Mouse (Mus musculus): ENCODE data around the gene 4930519G04Rik. TPM values are rescaled to one million over a fixed set of nuclear protein-coding genes. Genes with fewer than 3 reads are reported as not detected.
"Not testable (repeated sequence)": the region's sequence is repeated elsewhere in the genome, so short reads cannot be mapped to it uniquely, and the experiment has no call there.

The 4930519G04Rik gene
- not detected in 2 replicates for polyA plus RNA-seq (2015; fragmentation: Nextera tagmentation; extraction: Ambion mirVana)

DNA sequence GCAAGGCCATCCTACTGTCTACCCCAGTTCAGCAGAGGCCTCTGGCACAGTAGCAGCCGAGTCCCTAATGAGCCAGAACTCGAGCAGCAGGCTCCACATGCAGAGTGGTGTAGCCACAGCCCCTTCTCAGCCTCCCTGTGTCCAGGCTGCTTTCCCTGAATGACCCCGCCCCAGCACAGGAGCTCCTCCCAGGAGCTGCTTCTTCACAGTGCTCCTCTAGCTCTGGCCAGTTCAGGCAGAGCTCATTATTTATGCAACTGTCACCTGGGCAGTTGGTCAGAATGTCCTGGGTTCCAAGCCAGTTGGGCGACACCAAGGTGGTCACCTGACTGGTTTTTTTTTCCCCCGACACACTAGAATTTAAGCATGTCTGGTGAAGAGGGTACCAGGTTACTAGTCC, at the start of gene 4930519G04Rik:
Gene 4930519G04Rik, plus strand, starts transcription at position 301 of the 400 bp plus-strand sequence.
- H3K4me3 ChIP-seq; H3K36me3 ChIP-seq; ATAC-seq (ENCODE audit: low FRiP score, low read depth); H3K9ac ChIP-seq; H3K4me1 ChIP-seq; H3K27ac ChIP-seq; H3K4me2 ChIP-seq (replicated peaks); H3K9me3 ChIP-seq: not testable (repeated sequence)
- H3K27me3 ChIP-seq: peaks cover 18% of the 10 kb centered on the region
- 71% methylated on average over 3 of the region's 5 CpGs for WGBS

DNA sequence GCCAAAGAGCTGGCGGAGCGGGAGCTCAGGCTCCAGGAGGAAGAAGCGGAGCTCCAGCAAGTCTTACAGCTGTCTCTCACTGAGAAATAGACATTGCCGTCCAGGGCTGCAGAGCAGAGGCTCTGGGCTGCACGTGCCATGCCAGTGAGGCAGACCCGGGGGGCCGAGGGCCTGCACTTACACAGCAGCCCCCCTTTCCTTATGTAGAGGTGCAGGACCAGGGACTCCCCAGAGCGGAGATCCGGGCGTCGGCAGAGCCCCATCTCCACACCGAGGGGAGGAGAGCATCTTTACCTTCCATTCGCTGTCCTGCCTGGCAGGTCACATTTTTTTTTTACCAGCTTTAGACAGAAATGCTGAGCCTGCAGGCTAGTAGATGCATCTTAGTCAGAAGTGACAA, 49.1 kb upstream of the 4930519G04Rik start:
- ATAC-seq (ENCODE audit: low FRiP score, low read depth): no peak
- no peak overlapping the region for H3K4me2 ChIP-seq (replicated peaks)
- no peak overlapping the region for H3K9ac ChIP-seq
- H3K27ac ChIP-seq: no peak overlapping the region
- H3K9me3 ChIP-seq: no peaks in the 10 kb centered on the region
- 85% methylated on average over 13 of the region's 13 CpGs for WGBS
- no peak overlapping the region for H3K4me3 ChIP-seq
- peaks cover 31% of the 10 kb centered on the region for H3K4me1 ChIP-seq
- H3K27me3 ChIP-seq: no peaks in the 10 kb centered on the region
- peaks cover 87% of the 10 kb centered on the region for H3K36me3 ChIP-seq

DNA sequence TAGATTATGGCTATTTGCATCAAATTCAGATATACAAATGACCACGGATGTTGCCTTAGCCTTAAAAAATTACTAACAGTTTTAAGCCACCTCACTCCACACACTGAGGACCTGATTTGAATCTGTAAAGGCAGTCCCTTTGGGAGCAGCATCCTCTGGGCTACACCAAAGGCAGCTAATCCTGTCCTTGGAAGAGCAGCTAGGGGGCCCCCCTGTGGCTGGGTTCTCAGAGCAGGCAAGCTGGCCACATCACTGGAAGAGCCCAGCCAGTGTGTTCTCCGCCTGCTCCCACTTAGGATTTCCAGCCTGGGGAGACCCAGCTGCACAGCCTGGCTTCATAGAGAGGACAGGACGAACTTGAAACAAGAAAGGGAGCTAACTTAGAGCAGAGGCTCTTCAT, 48.5 kb upstream of the 4930519G04Rik start:
- ATAC-seq (ENCODE audit: low FRiP score, low read depth): no peak
- WGBS: 46% methylated on average over 3 of the region's 3 CpGs
- Histone ChIP-seq H3K4me1 (peaks cover 35% of the 10 kb centered on the region), H3K4me3 (no peak overlapping the region), H3K9me3 (no peaks in the 10 kb centered on the region), H3K9ac (no peak overlapping the region), H3K27me3 (no peaks in the 10 kb centered on the region), H3K4me2 (replicated peaks) (no peak overlapping the region), H3K36me3 (peaks cover 86% of the 10 kb centered on the region), H3K27ac (no peak overlapping the region)

DNA sequence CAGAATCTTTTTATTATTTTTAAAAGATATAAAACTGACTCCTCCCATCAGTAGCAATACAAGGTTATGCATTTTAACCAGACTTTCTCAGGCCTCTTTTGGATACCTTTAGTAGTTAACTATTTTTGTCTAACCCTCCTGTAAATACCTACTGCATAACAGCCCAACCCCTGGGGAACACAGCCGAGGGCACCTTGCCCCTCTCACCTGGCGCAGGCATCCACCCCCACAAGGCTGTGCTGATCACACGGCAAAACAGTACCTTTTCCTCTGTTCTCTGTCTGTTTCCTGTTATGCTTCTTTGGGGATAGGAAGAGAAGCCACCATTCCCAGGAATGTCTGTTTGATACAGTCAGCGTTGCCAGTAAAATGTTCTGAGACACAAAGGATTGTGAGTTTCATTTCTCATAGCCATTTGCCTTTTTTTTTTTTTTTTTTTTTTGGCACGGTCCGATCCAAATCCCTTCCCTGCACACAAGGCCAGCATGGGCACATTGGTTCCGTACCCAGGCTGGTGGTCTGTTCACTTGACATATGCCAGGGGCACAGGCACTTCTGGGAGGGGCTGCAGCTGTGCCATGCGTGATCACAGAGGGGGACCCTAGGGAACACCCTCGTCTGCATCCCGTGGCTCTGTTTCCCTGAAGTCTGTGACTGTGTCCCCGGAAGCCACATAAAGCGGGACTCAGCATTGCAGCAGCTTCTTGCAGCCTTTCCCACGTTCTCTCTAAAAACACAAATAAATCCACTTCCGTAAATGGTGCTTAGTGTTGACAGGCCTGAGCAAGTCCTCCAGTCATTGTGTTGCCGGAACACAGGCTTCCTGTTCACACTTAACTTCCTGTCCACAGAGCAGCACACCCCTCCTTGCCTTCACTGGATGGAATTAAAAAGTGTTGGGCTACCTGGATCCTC, 47.8 kb upstream of the 4930519G04Rik start:
- peak overlapping the region; percentile 65; the same call in 1 of the 2 replicates for H3K27ac ChIP-seq
- H3K4me2 ChIP-seq (replicated peaks): 0 out of 2 replicates have a peak overlapping the region, but pooled peaks have one; percentile 11
- no peak overlapping the region for H3K9ac ChIP-seq
- peaks cover 82% of the 10 kb centered on the region for H3K36me3 ChIP-seq
- WGBS: 70% methylated on average over 15 of the region's 15 CpGs
- peaks cover 35% of the 10 kb centered on the region for H3K4me1 ChIP-seq
- H3K9me3 ChIP-seq: no peaks in the 10 kb centered on the region
- ATAC-seq (ENCODE audit: low FRiP score, low read depth): no peak
- H3K4me3 ChIP-seq: no peak overlapping the region
- H3K27me3 ChIP-seq: no peaks in the 10 kb centered on the region

DNA sequence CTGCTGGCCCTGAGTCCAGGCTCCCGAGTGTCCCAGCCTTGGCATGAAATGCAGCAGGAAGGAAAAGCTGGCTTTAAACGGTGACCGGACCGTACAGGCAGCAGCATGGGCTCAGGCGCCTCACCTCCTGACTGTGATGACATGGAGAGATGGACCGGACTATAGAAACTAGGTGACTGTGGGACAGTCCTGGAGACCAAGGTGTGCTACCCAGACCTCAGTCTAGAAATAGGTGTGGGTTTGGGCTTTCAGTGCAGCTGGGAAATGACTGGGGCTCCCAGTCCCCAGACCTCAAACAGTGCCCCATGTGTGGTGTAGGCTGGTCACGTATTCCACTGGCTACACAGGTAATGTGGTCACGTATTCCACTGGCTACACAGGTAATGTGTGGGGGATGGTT, 46.8 kb upstream of the 4930519G04Rik start:
- H3K9me3 ChIP-seq: no peaks in the 10 kb centered on the region
- no peaks in the 10 kb centered on the region for H3K27me3 ChIP-seq
- H3K9ac ChIP-seq: 0 out of 2 replicates have a peak overlapping the region, but pooled peaks have one; percentile 19
- peaks cover 35% of the 10 kb centered on the region for H3K4me1 ChIP-seq
- H3K36me3 ChIP-seq: peaks cover 74% of the 10 kb centered on the region
- no peak overlapping the region for H3K4me3 ChIP-seq
- 80% methylated on average over 8 of the region's 8 CpGs for WGBS
- peak overlapping the region; percentile 65; the same call in 1 of the 2 replicates for H3K27ac ChIP-seq
- H3K4me2 ChIP-seq (replicated peaks): no peak overlapping the region
- no peak for ATAC-seq (ENCODE audit: low FRiP score, low read depth)

DNA sequence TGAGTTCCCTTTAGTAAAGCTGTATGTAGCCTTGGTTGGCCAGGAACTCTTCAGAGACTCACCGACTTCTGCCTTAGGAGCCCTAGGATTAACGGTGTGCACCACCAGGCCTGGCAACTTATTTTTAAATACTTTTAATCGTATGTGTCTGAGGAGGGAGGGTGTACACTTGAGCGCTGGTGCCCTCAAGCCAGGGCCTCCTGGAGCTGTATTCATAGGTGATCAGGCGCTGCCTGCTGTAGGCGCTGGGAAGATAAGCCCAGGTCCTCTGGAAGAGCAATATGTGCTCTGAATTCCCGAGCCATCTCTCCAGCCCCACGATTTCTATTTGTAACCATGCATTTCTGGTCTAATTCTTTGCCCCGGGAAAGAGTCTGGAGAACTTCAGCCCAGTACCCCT, 46.4 kb upstream of the 4930519G04Rik start:
- H3K27ac ChIP-seq: peak overlapping the region; percentile 65
- no peak for ATAC-seq (ENCODE audit: low FRiP score, low read depth)

DNA sequence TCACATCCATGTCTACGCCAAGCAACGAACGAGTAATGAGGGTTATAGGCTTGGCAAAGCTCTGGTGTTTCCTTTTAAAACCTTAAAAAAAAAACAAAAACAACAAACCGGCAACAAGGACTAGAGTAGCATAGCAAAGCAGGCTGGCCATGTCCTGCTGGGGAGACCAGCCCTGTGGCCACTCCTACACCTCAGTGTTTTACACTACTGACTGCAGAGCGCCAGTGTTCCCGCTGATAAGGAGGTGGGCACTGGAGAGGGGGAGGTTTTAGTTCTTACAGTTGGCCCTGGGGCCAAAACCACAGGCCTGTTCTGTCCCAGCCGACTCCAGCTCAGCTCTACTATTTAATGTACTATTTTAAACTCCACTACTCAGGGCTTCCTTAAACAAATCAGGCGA, 46.0 kb upstream of the 4930519G04Rik start:
- ATAC-seq (ENCODE audit: low FRiP score, low read depth): peak; percentile 12; the same call in 1 of the 2 replicates
- Histone ChIP-seq H3K9ac (no peak overlapping the region), H3K36me3 (peaks cover 65% of the 10 kb centered on the region), H3K4me2 (replicated peaks) (no peak overlapping the region; the same call in 1 of the 2 replicates), H3K27ac (peak overlapping the region; percentile 65), H3K4me1 (peaks cover 40% of the 10 kb centered on the region), H3K4me3 (no peak overlapping the region), H3K27me3 (no peaks in the 10 kb centered on the region), H3K9me3 (no peaks in the 10 kb centered on the region)
- 22% methylated on average over 8 of the region's 8 CpGs for WGBS

More for the DNA sequence above, 46.4 kb upstream of the 4930519G04Rik start:
- Histone ChIP-seq H3K9me3 (no peaks in the 10 kb centered on the region), H3K4me3 (no peak overlapping the region), H3K9ac (no peak overlapping the region), H3K36me3 (peaks cover 70% of the 10 kb centered on the region), H3K4me1 (peaks cover 36% of the 10 kb centered on the region), H3K27me3 (no peaks in the 10 kb centered on the region), H3K4me2 (replicated peaks) (no peak overlapping the region)
- 43% methylated on average over 9 of the region's 9 CpGs for WGBS

DNA sequence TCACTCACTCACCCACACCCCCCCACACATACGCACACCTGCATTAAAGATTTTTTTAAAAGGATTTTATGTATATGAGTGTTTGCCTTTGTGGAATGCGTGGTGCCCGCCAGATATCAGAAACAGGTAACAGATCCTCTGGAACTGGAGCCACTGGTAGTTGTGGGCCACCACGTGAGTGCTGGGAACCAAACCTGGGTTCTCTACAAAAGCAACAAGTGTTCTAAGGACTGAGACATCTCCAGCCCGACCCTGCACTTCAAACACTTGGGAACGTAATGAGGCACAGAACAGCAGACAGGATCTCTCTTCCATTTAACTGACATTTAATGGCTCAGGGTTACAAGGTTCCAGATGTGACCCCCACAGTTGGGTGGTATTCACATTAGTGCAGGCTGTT, 45.6 kb upstream of the 4930519G04Rik start:
- Histone ChIP-seq H3K9me3 (no peaks in the 10 kb centered on the region), H3K27ac (peak overlapping the region; percentile 65), H3K9ac (no peak overlapping the region), H3K27me3 (no peaks in the 10 kb centered on the region), H3K4me3 (no peak overlapping the region), H3K4me1 (peaks cover 44% of the 10 kb centered on the region), H3K36me3 (peaks cover 61% of the 10 kb centered on the region), H3K4me2 (replicated peaks) (no peak overlapping the region)
- no peak for ATAC-seq (ENCODE audit: low FRiP score, low read depth)
- 44% methylated on average over 6 of the region's 6 CpGs for WGBS

DNA sequence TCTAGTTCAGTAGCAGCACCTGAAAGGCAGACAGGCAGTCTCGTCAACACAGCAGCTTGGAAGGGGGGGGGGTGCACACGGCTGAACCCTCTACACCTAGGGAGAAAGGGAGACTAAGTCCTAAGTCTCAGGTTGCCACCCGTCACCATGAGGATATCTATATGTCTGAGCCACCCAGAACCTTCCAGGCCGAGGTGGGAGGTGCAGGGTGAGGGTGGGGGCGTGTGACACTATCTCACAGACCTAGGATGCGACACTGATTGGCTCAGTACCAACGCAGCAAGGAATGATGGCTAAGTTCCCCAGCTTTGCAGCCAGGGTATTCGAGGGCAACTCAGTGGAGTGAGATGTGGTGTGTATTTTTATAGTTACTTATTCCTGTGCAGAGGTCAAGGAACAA, 45.1 kb upstream of the 4930519G04Rik start:
- no peaks in the 10 kb centered on the region for H3K27me3 ChIP-seq
- 51% methylated on average over 8 of the region's 8 CpGs for WGBS
- ATAC-seq (ENCODE audit: low FRiP score, low read depth): no peak
- no peak overlapping the region for H3K4me2 ChIP-seq (replicated peaks)
- H3K27ac ChIP-seq: no peak overlapping the region
- peaks cover 56% of the 10 kb centered on the region for H3K36me3 ChIP-seq
- no peaks in the 10 kb centered on the region for H3K9me3 ChIP-seq
- no peak overlapping the region for H3K4me3 ChIP-seq
- no peak overlapping the region for H3K9ac ChIP-seq
- H3K4me1 ChIP-seq: peaks cover 45% of the 10 kb centered on the region

DNA sequence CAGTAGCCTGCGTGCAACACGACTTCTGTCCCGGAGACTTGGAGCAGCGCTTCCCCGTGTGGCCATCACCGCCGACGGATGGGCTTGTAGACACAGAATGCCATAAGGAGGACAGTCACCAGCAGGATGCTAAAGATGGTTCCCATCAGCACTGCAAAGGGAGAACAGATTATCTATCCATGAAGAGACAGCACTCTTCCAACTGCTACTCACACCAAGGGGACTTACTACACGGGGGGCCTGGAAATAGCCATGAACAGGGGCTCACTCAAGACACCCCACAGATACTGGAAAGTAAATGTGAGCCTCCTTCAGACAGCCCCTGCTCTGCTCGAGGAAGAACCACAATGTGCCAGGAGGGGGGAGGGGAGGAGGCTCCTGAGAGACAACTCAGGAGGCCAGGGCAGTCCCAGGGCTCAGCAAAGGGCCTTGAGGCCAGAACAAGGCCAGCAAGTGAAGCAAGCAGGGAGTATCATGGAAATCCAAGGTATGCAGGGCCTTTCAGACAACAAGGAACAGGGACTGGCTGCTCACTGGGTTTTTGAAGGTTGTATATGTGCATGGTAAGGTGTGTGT, 44.2 kb upstream of the 4930519G04Rik start:
- Histone ChIP-seq H3K9me3 (no peaks in the 10 kb centered on the region), H3K27me3 (no peaks in the 10 kb centered on the region), H3K36me3 (peaks cover 47% of the 10 kb centered on the region), H3K4me1 (peaks cover 45% of the 10 kb centered on the region), H3K9ac (no peak overlapping the region), H3K4me3 (no peak overlapping the region), H3K27ac (no peak overlapping the region), H3K4me2 (replicated peaks) (no peak overlapping the region)
- ATAC-seq (ENCODE audit: low FRiP score, low read depth): no peak
- 81% methylated on average over 10 of the region's 10 CpGs for WGBS

DNA sequence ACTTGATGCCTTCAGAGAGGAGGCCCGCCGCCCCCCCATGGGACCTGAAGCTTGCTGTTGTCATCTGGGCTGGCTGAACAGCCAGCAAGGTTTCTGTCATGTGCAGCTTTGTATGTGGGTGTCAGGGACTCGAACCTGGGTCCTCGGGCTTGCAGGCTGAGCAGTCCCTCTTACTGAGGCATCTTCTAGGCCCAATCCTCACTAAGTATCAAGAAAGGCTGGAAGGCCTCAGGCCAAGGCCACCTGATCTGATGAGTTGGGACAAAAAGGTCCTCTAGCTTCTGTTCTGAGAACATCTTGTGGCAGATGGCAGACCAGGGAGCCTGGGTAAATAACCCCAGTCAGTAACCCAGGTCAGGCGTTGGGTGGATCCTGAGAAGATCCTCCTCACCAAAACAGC, 43.6 kb upstream of the 4930519G04Rik start:
- ATAC-seq (ENCODE audit: low FRiP score, low read depth): no peak
- no peak overlapping the region for H3K9ac ChIP-seq
- peaks cover 42% of the 10 kb centered on the region for H3K36me3 ChIP-seq
- H3K4me1 ChIP-seq: peaks cover 45% of the 10 kb centered on the region
- 96% methylated on average over 5 of the region's 5 CpGs for WGBS
- no peaks in the 10 kb centered on the region for H3K27me3 ChIP-seq
- no peak overlapping the region for H3K4me2 ChIP-seq (replicated peaks)
- no peaks in the 10 kb centered on the region for H3K9me3 ChIP-seq
- no peak overlapping the region for H3K27ac ChIP-seq
- H3K4me3 ChIP-seq: no peak overlapping the region

DNA sequence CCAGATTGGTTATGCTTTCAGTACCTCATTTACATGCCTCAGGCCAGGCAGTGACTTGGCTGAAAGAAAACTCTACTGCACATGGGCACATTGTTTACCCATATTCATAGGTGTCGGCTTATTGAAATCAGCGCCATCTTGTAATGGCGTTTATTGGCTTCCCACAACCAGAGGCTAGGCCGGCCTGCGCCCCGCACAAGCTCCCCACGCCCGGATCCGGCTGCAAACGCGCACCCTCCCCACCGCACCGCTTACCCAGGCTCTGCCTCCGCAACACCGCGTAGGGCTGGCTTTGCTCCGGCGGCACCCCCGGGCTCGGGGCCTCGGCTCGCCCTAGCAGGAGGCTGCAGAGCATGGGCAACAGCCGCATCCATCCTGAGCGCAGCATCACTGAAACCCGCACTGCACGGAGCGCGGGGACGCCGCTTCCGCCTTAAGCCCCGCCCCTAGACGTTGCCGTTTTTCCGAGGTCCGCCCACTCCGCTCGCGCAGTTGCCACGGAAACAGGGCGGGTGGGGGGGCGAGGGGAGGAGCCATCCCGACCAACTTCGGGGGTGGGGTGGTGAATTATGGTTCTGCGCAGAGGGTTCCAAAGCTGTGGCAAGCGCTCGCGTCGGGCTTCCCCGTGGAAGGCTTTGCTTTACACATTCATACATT, 39.8 kb upstream of the 4930519G04Rik start:
- H3K27me3 ChIP-seq: no peaks in the 10 kb centered on the region
- H3K4me1 ChIP-seq: peaks cover 16% of the 10 kb centered on the region; the same call in 1 of the 2 replicates
- H3K9ac ChIP-seq: peak overlapping the region; percentile 86
- peak overlapping the region; percentile 94 for H3K4me3 ChIP-seq
- under 1% methylated on average over 50 of the region's 50 CpGs for WGBS
- peak; percentile 95 for ATAC-seq (ENCODE audit: low FRiP score, low read depth)
- H3K4me2 ChIP-seq (replicated peaks): peak overlapping the region; percentile 64
- H3K9me3 ChIP-seq: peaks cover 6% of the 10 kb centered on the region; the same call in 1 of the 2 replicates
- H3K36me3 ChIP-seq: peaks cover 29% of the 10 kb centered on the region
- H3K27ac ChIP-seq: peak overlapping the region; percentile 76

Data from limb, embryonic 13.5 days (tissue).